Mouse (Mus musculus) bone marrow, adult 2 months (tissue): ENCODE measurements around the gene Dnaaf5.

Experiments
- CTCF ChIP-seq: fragments of 200-500 bp; IDR thresholded peaks from 2 replicates; pipeline ENCODE4 v1.5.1; 2011; ENCODE audit warnings: low read length, control low read depth; ENCODE audit not compliant: control insufficient read depth, insufficient read depth
- POLR2A ChIP-seq: fragments of 200-500 bp; IDR thresholded peaks from 2 replicates; pipeline ENCODE4 v1.6.1; 2011; ENCODE audit warnings: low read depth, mild to moderate bottlenecking, control low read depth, low read length, borderline replicate concordance; ENCODE audit not compliant: control insufficient read depth

DNA sequence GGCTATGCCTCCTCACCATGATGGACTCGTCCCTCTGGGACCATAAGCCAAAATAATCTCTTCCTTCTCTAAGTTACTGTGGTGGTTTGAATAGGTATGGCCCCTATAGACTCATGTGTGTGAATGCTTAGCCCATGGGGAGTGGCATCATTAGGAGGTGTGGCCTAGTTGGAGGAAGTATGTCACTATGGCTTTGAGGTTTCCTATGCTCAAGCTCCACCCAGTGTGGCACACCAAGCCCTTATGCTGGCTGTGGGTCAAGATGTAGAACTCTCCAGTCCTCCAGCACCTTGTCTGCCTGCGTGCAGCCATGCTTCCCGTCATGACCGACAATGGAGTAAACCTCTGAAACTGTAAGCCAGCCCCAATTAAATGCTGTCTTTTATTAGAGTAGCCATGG, 4.3 kb upstream of the Dnaaf5 start:
- no peak for TF ChIP-seq CTCF
- TF ChIP-seq POLR2A, result no peak
